Mouse (Mus musculus) heart, adult 11 months (tissue): ENCODE results near the gene Tmco1.

ENCODE experiments used
- DNase-seq: peaks from one replicate; pipeline ENCODE4 v3.0.0; 2022

Gene Tmco1

GRCm38 (mm10) chr1:167284258-167284836 lies 23.8 kb upstream of the Tmco1 start:
- peak; percentile 95 for DNase-seq

- peak; percentile 99 for DNase-seq
Measured at GRCm38 (mm10) chr1:167284837-167285319, 23.3 kb upstream of the Tmco1 start.

GRCm38 (mm10) chr1:167285320-167285355 lies 23.0 kb upstream of the Tmco1 start, which contains the start of gene Uck2:
Gene Uck2 (minus strand): TSS chr1:167285320.
- no peak for DNase-seq

- DNase-seq = no peak
Measured at GRCm38 (mm10) chr1:167285356-167285755, 22.8 kb upstream of the Tmco1 start.

GRCm38 (mm10) chr1:167287156-167287555 lies 21.0 kb upstream of the Tmco1 start:
- DNase-seq = no peak

- DNase-seq = no peak
Measured at GRCm38 (mm10) chr1:167288665-167289538, 19.3 kb upstream of the Tmco1 start.

- DNase-seq = peak; percentile 91
Measured at GRCm38 (mm10) chr1:167289567-167290262, 18.5 kb upstream of the Tmco1 start.

- no peak for DNase-seq
Measured at GRCm38 (mm10) chr1:167290263-167290592, 17.9 kb upstream of the Tmco1 start.

- DNase-seq = no peak
Measured at GRCm38 (mm10) chr1:167291610-167292009, 16.6 kb upstream of the Tmco1 start.

GRCm38 (mm10) chr1:167292447-167292846 lies 15.7 kb upstream of the Tmco1 start:
- DNase-seq = peak; percentile 98

- no peak for DNase-seq
Measured at GRCm38 (mm10) chr1:167295679-167296402, 12.3 kb upstream of the Tmco1 start.

GRCm38 (mm10) chr1:167300122-167300521 lies 8.1 kb upstream of the Tmco1 start:
- no peak for DNase-seq

GRCm38 (mm10) chr1:167305501-167306137 lies 2.6 kb upstream of the Tmco1 start:
- no peak for DNase-seq

- peak; percentile 94 for DNase-seq
Measured at GRCm38 (mm10) chr1:167306451-167307240, 1.5 kb upstream of the Tmco1 start.

GRCm38 (mm10) chr1:167307674-167308073 lies 504 bp upstream of the Tmco1 start:
- no peak for DNase-seq

- DNase-seq = no peak
Measured at GRCm38 (mm10) chr1:167312367-167312766, 4.2 kb downstream of the Tmco1 start.

- DNase-seq = no peak
Measured at GRCm38 (mm10) chr1:167313220-167313619, 5.0 kb downstream of the Tmco1 start.

GRCm38 (mm10) chr1:167321691-167322090 lies 13.5 kb downstream of the Tmco1 start:
- DNase-seq = no peak

- DNase-seq = no peak
Measured at GRCm38 (mm10) chr1:167328776-167329175, 20.6 kb downstream of the Tmco1 start.

GRCm38 (mm10) chr1:167331106-167331505 lies 22.9 kb downstream of the Tmco1 start:
- DNase-seq = peak; percentile 95

- DNase-seq = peak; percentile 92
Measured at GRCm38 (mm10) chr1:167336398-167336797, 28.2 kb downstream of the Tmco1 start.

GRCm38 (mm10) chr1:167337463-167338095 lies 29.4 kb downstream of the Tmco1 start:
- peak; percentile 97 for DNase-seq
